Comparison of ENCODE assay signal across 30 mouse cellular contexts in genomic region chr5:130901736-130902135, GRCm38 (mm10).
"Had no signal": no experiment of that assay in that cellular context is flagged by ENCODE, and none has a peak within 500 bp of the region (broad histone marks: within the 10 kb centered on the region; RNA-seq: fewer than 3 reads in every experiment).

No protein-coding gene starts in this region.

- H3K36me3 ChIP-seq: heart, embryonic 13.5 days; heart, embryonic 15.5 days; intestine, embryonic 15.5 days; kidney, embryonic 15.5 days; limb, embryonic 10.5 days; limb, embryonic 12.5 days; liver, embryonic 13.5 days; liver, embryonic 15.5 days had no signal

- H3K4me2 ChIP-seq: heart, embryonic 11.5 days; heart, embryonic 13.5 days; heart, embryonic 15.5 days; hindbrain, embryonic 14.5 days; intestine, embryonic 15.5 days; kidney, embryonic 15.5 days; limb, embryonic 12.5 days; liver, embryonic 11.5 days; liver, embryonic 13.5 days; liver, embryonic 15.5 days had no signal

- H3K9ac ChIP-seq: heart, embryonic 13.5 days; heart, embryonic 15.5 days; hindbrain, embryonic 14.5 days; intestine, embryonic 15.5 days; kidney, embryonic 15.5 days; limb, embryonic 12.5 days; liver, embryonic 13.5 days; liver, embryonic 15.5 days; liver, postnatal 0 days had no signal

- H3K27ac ChIP-seq: heart, adult 2 months; heart, embryonic 13.5 days; heart, embryonic 15.5 days; intestine, embryonic 15.5 days; kidney, embryonic 15.5 days; kidney, postnatal 0 days; left cerebral cortex, adult 2 months; limb, embryonic 10.5 days; limb, embryonic 12.5 days; liver, embryonic 13.5 days; liver, embryonic 15.5 days had no signal

- H3K4me1 ChIP-seq: heart, embryonic 13.5 days; heart, embryonic 15.5 days; intestine, embryonic 15.5 days; kidney, embryonic 15.5 days; limb, embryonic 12.5 days; liver, embryonic 13.5 days; liver, embryonic 15.5 days had no signal

- H3K9me3 ChIP-seq: heart, embryonic 13.5 days; heart, embryonic 15.5 days; intestine, embryonic 15.5 days; kidney, embryonic 15.5 days; limb, embryonic 10.5 days; limb, embryonic 12.5 days; liver, embryonic 15.5 days had no signal

- H3K4me3 ChIP-seq: heart, adult 2 months; heart, embryonic 13.5 days; heart, embryonic 15.5 days; intestine, embryonic 15.5 days; kidney, embryonic 15.5 days; left cerebral cortex, adult 2 months; limb, embryonic 10.5 days; limb, embryonic 12.5 days; liver, embryonic 13.5 days; liver, embryonic 15.5 days had no signal

- ATAC-seq: hindbrain, embryonic 16.5 days; inflammation-experienced regulatory T-cells, adult 6 months; intestine, embryonic 15.5 days; intestine, postnatal 0 days; liver, postnatal 0 days had no signal

- DNase-seq: gastrocnemius, postnatal 14 days; gastrocnemius, postnatal 36 days; heart, adult 11 months; heart, adult 2 months; heart, postnatal 14 days; heart, postnatal 36 days; kidney, adult 18-20 months; kidney, adult 8-10 months; kidney, postnatal 14 days; kidney, postnatal 36 days; layer of hippocampus, adult 9-11 months; layer of hippocampus, postnatal 36 days; liver; liver, embryonic 13.5 days; liver, postnatal 0 days had no signal

- H3K27me3 ChIP-seq: heart, embryonic 13.5 days; heart, embryonic 15.5 days; intestine, embryonic 15.5 days; kidney, embryonic 15.5 days; limb, embryonic 12.5 days; liver, embryonic 13.5 days; liver, embryonic 15.5 days had no signal
